ENCODE assay signal across 26 mouse cellular contexts in genomic region chr6:99003108-99003709, GRCm38 (mm10).
DNase-seq lines count a peak whose midpoint lies in the region; ATAC-seq and TF ChIP-seq lines count a peak whose summit lies in the region.
"Had no signal": no experiment of that assay in that cellular context is flagged by ENCODE, and none has a peak within 500 bp of the region (broad histone marks: within the 10 kb centered on the region; RNA-seq: fewer than 3 reads in every experiment).

No protein-coding gene starts in this region.

- no peaks in the 10 kb centered on the region for H3K9me3 ChIP-seq in forebrain, postnatal 0 days (ENCODE audit: low read length)
- H3K9me3 ChIP-seq in forebrain, embryonic 10.5 days, result peaks cover under 1% of the 10 kb centered on the region
- H3K9me3 ChIP-seq in lung, embryonic 16.5 days (ENCODE audit: control insufficient read depth, low read length), result no peaks in the 10 kb centered on the region; the same call in 1 of the 2 replicates
- H3K9me3 ChIP-seq: hindbrain, embryonic 13.5 days; limb, embryonic 13.5 days; neural tube, embryonic 15.5 days; stomach, embryonic 15.5 days had no signal

- H3K27me3 ChIP-seq in forebrain, postnatal 0 days (ENCODE audit: insufficient read depth, low read length), result no peaks in the 10 kb centered on the region
- peaks cover 33% of the 10 kb centered on the region for H3K27me3 ChIP-seq in forebrain, embryonic 10.5 days (ENCODE audit: poor library complexity, severe bottlenecking)
- no peaks in the 10 kb centered on the region for H3K27me3 ChIP-seq in lung, embryonic 16.5 days (ENCODE audit: control insufficient read depth, insufficient read depth, low read depth, low read length)
- H3K27me3 ChIP-seq: stomach, embryonic 15.5 days had no signal

- no peak overlapping the region for H3K4me3 ChIP-seq in forebrain, postnatal 0 days (ENCODE audit: low read depth, low read length)
- H3K4me3 ChIP-seq in forebrain, embryonic 10.5 days, result no peak overlapping the region
- H3K4me3 ChIP-seq in lung, embryonic 16.5 days (ENCODE audit: low read length), result no peak overlapping the region
- H3K4me3 ChIP-seq: hindbrain, embryonic 13.5 days; left cerebral cortex, adult 2 months; limb, embryonic 13.5 days; neural tube, embryonic 15.5 days; stomach, embryonic 15.5 days had no signal

- no peak for TF ChIP-seq CTCF in forebrain, postnatal 0 days (IDR thresholded peaks at IDR 0.05; ENCODE audit: low read depth)

- peaks cover 12% of the 10 kb centered on the region for H3K4me1 ChIP-seq in forebrain, postnatal 0 days (ENCODE audit: insufficient read depth)
- peaks cover 51% of the 10 kb centered on the region for H3K4me1 ChIP-seq in forebrain, embryonic 10.5 days
- H3K4me1 ChIP-seq in lung, embryonic 16.5 days (replicated peaks; ENCODE audit: control insufficient read depth, insufficient read depth, low read length), result peaks cover under 1% of the 10 kb centered on the region; the same call in 1 of the 2 replicates
- H3K4me1 ChIP-seq: stomach, embryonic 15.5 days had no signal

- WGBS in forebrain, postnatal 0 days, result 73% methylated on average over 15 of the region's 15 CpGs
- 84% methylated on average over 15 of the region's 15 CpGs for WGBS in forebrain, embryonic 10.5 days
- WGBS in lung, embryonic 16.5 days, result 70% methylated on average over 15 of the region's 15 CpGs

- no peak for ATAC-seq in forebrain, postnatal 0 days
- peak; percentile 72 for ATAC-seq in lung, embryonic 16.5 days (ENCODE audit: low read depth)
- ATAC-seq in megakaryocyte progenitor cell, adult 5-6 weeks (replicated peaks; ENCODE audit: poor library complexity), result peak; percentile 24
- ATAC-seq: activated CD4-positive, CD25-positive, alpha-beta regulatory T cell, adult 4 months; forebrain, embryonic 16.5 days had no signal

- H3K4me2 ChIP-seq in forebrain, postnatal 0 days (ENCODE audit: low read depth), result no peak overlapping the region
- no peak overlapping the region for H3K4me2 ChIP-seq in lung, embryonic 16.5 days (ENCODE audit: low read depth, low read length)
- H3K4me2 ChIP-seq: heart, embryonic 11.5 days; hindbrain, embryonic 13.5 days; limb, embryonic 13.5 days; liver, embryonic 11.5 days; neural tube, embryonic 15.5 days; stomach, embryonic 15.5 days had no signal

- H3K36me3 ChIP-seq in forebrain, postnatal 0 days (ENCODE audit: insufficient read depth), result peaks cover 7% of the 10 kb centered on the region
- H3K36me3 ChIP-seq in forebrain, embryonic 10.5 days (replicated peaks), result peaks cover 61% of the 10 kb centered on the region
- H3K36me3 ChIP-seq in lung, embryonic 16.5 days (ENCODE audit: control insufficient read depth, insufficient read depth, low read length), result peaks cover 19% of the 10 kb centered on the region
- H3K36me3 ChIP-seq: neural tube, embryonic 15.5 days had no signal

- no peak overlapping the region for H3K27ac ChIP-seq in forebrain, postnatal 0 days (ENCODE audit: low read depth, low read length)
- H3K27ac ChIP-seq in forebrain, embryonic 10.5 days, result no peak overlapping the region
- H3K27ac ChIP-seq in lung, embryonic 16.5 days (ENCODE audit: low read length), result no peak overlapping the region
- H3K27ac ChIP-seq: hindbrain, embryonic 13.5 days; left cerebral cortex, adult 2 months; limb, embryonic 13.5 days; neural tube, embryonic 15.5 days; stomach, embryonic 15.5 days had no signal

- peak; percentile 10 for DNase-seq in forebrain, postnatal 0 days
- no peak for DNase-seq in forebrain, embryonic 10.5 days (ENCODE audit: extremely low spot score, low spot score)
- no peak for DNase-seq in lung, postnatal 25 days (ENCODE audit: low spot score)
- peak; percentile 52 for DNase-seq in MN1 (ENCODE audit: low spot score)
- no peak for DNase-seq in left cerebral cortex, adult 9 months (ENCODE audit: low spot score in 2 of 2)
- DNase-seq: adrenal gland, adult 2 months; adrenal gland, postnatal 36 days; cerebellum, adult 2 months; cerebellum, postnatal 25 days; heart, postnatal 36 days; kidney, adult 11 months; kidney, postnatal 14 days; midbrain, embryonic 14.5 days; retina, postnatal 1 day; right cerebral cortex, postnatal 25 days had no signal

- no peak overlapping the region for H3K9ac ChIP-seq in forebrain, postnatal 0 days
- no peak overlapping the region for H3K9ac ChIP-seq in lung, embryonic 16.5 days (ENCODE audit: low read length)
- H3K9ac ChIP-seq: hindbrain, embryonic 13.5 days; limb, embryonic 13.5 days; neural tube, embryonic 15.5 days; stomach, embryonic 15.5 days had no signal

Comparison
In these comparisons a context has a peak if more than half of its experiments do, and no peak if none do; other contexts are left out.
1. DNase-seq: peak in forebrain, postnatal 0 days (single experiment) and MN1 (single experiment); none in forebrain, embryonic 10.5 days (single experiment), lung, postnatal 25 days (single experiment) and left cerebral cortex, adult 9 months (0 of 2).